Mouse (Mus musculus): ENCODE results near the gene Rnase12.
A peak's percentile ranks its signal among the peaks of the same experiment; 100 is the strongest.
"Not testable (repeated sequence)": the region's sequence is repeated elsewhere in the genome, so short reads cannot be mapped to it uniquely, and the experiment has no call there.

The Rnase12 gene

DNA sequence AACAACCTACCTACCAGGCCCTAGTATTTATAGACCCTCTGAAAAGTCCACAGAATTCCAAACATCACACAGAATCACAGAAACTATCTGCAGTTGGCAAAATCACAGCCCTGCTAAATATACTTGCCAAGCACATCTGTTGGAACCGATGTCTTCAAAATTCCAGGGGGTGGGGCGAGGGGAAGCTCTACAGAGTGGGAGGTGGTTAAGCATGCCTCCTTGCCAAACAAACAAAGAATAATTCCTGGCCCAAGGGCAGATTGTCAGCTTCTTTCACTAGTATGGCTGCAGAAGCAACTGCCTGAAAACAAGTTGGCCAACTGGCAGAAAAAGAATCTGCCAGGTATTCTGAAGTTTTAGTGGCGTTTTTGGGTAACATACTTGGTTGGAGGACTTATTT, 40.2 kb downstream of the Rnase12 start:
- DNase-seq (ENCODE audit: low spot score) = no peak

DNA sequence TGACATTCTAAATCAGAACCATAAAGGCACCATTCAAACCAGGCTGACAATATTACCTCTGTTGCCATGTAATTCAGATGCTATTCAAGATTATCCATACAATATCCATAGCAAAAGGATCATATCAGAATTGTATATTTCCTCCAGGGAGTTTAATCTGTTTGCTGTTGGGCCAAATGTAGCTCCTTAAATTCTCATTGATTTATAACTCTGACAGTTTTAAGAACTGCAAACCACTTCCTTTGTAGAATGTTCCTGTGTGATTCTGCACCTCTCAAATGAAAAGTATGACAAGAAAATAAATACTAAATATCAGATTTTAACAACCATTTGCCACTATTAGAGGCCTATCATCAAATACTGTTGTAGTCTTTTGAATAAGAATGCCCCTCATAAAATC, 41.7 kb downstream of the Rnase12 start:
- no peak for DNase-seq (ENCODE audit: low spot score)

DNA sequence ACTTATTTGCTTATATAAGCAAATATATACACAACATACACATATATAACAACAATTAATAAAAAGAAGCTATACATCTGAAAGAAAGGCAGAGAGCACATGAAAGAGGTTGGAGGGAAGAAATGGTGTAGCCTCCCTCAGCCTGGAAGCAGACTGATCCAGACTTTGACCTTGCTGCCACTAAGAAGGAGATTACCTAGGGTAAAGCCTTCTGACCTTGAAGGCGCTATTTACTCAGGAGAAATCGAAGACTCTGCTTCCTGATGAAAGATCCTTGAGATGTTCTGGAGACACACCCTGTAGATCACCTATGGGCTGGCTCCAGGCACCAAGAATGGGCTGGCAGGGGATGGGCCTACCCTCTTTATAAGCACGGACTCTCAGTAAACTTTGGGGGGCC, 42.7 kb downstream of the Rnase12 start:
- not testable (repeated sequence) for DNase-seq (ENCODE audit: low spot score)

DNA sequence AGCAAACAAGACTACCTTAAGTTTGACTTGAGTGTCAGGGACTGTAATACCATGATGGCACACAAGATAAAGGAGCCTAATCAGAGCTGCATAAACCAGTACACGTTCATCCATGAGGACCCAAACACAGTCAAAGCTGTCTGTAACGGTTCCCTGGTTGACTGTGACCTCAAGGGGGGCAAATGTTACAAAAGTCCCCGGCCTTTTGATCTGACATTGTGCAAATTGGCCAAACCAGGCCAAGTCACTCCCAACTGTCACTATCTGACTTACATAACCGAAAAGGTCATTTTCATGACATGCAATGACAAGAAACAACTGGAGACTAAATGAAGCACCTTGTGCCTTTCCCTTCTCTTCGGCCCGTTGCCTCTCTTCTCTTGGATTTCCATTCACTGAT, 47.9 kb downstream of the Rnase12 start:
- DNase-seq (ENCODE audit: low spot score) = no peak

DNA sequence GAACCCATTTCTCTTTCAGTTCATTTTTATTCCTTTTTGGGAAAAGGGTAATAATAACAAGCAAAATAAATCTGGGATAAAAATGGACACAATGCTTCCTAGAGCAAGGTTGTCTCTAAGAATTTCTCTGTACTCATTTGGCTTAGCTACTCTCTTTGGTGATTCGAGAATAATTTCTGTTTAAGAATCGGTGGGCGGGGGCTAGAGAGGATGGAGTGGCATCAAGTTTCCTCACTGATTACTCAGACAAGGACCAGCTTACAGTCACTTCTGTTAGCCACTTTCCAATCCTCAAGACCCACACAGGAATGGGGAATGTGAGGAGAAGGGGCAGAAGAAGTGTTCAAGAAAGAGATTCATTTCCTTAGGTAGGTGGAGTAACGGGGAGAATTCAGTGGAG, 48.7 kb downstream of the Rnase12 start:
- DNase-seq (ENCODE audit: low spot score) = no peak

DNA sequence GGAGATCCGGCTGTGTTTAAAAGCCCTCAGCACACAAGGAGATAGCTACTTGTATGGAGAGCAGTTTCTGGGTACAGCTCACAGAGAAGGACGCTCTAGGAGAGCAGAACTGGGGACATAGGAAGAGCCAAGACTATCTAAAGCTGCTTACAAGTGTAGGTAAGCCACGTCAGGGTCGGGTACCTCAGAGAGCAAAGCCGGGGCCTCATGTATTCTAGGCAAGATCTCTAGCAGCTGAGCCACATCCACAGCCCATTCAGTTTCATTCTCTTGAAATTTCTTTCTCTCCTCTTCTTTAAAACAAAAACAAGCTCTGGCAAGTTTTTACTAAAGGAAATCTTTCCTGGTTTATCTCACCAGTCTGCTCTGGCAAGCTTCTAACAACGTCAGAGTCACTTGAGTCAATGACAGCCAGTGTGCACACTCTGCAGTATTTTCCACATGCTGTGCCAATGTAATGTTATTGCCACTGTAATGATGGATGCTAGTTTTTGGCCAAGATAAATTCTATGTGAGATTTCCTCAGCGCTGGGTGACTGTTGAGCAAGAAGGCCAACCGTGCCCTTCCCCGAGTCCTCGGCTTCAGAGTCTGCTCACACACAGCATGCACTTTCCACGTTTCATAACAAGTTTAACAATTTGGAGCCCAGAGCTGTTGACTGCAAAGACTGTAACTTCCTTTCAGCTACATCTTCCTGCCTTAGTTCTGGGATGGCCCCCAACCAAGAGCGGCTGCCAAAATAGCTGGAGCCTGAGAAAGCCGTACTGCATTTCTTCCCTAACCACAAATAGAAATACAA, 49.3 kb downstream of the Rnase12 start:
- DNase-seq (ENCODE audit: low spot score) = peak; percentile 37

DNA sequence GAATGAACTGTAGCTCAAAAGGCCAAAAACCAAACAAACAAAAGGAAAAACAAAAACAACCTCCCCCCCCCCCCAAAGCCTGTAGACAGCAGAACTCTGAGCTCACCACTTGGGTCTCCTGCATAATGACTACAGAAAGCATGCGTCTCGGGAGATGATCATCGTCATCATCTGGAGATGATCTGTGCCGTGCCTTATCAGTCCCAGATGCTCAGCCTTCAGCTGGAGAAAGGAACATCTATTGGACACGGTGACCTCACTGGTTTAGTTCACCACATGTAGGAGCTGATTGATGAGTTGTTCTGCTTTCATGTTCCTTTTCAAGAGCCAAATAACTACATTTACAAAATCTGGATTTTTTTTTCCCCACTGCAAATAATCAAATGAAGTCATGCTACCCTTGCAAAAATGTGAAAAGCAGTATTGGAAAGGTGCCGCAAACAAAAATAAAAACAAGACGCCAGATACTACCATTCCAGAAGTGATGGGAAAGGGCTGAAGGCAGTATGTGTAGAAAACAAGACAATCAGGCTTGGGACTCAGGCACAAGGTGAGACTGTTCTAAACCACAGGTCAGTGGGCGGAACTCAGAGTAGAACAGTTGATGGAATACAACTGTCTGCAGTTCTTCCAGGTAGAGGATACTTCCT, 50.2 kb downstream of the Rnase12 start, which contains the start of gene Rnase10:
Gene Rnase10, plus strand, starts transcription at position 600 of the 650 bp plus-strand sequence.
- no peak for DNase-seq (ENCODE audit: low spot score)
